Mouse (Mus musculus) megakaryocyte progenitor cell, adult 5-6 weeks (primary cell): Measurements from ENCODE around the gene Plekha6. TPM values are rescaled to one million over a fixed set of nuclear protein-coding genes. Genes with fewer than 3 reads are reported as not detected.

Experiments
- ATAC-seq: replicated peaks from 2 replicates; pipeline ENCODE4 v1.8.0; 2016; ENCODE audit warnings: mild to moderate bottlenecking, moderate TSS enrichment, inconsistent platforms; ENCODE audit not compliant: poor library complexity
- total RNA-seq, 2 experiments: library from RNA; stranded (forward) in 1 of 2; stranded (reverse) in 1 of 2; fragments of 157-497, 149-512 nt in 1 of 2; fragments of 200-1000 nt in 1 of 2; gene quantifications; 2 replicates each; pipeline versions ENCODE4 v1.2.3 to v1.2.4; 2015 to 2017

Plekha6 gene
- total RNA-seq, 2 experiments from 2014 or later, result 1.1 to 1.8 TPM

- peak; percentile 80 for ATAC-seq
Measured at GRCm38 (mm10) chr1:133181072-133182015, 17.3 kb downstream of the Plekha6 start.

GRCm38 (mm10) chr1:133182016-133182705, 18.2 kb downstream of the Plekha6 start:
- peak; percentile 45 for ATAC-seq

GRCm38 (mm10) chr1:133182706-133183095, 18.7 kb downstream of the Plekha6 start:
- ATAC-seq, result peak; percentile 24; the same call in 1 of the 2 replicates

GRCm38 (mm10) chr1:133183141-133183925, 19.3 kb downstream of the Plekha6 start:
- no peak for ATAC-seq

- no peak for ATAC-seq
Measured at GRCm38 (mm10) chr1:133187948-133188680, 24.1 kb downstream of the Plekha6 start.

- ATAC-seq, result no peak
Measured at GRCm38 (mm10) chr1:133188719-133189118, 24.7 kb downstream of the Plekha6 start.

GRCm38 (mm10) chr1:133189471-133189870, 25.5 kb downstream of the Plekha6 start:
- ATAC-seq, result no peak

- peak; percentile 97 for ATAC-seq
Measured at GRCm38 (mm10) chr1:133190550-133190949, 26.5 kb downstream of the Plekha6 start.

- ATAC-seq, result no peak
Measured at GRCm38 (mm10) chr1:133196181-133196580, 32.2 kb downstream of the Plekha6 start.

- no peak for ATAC-seq
Measured at GRCm38 (mm10) chr1:133197266-133197665, 33.3 kb downstream of the Plekha6 start.

- ATAC-seq, result no peak
Measured at GRCm38 (mm10) chr1:133199706-133200105, 35.7 kb downstream of the Plekha6 start.

GRCm38 (mm10) chr1:133201499-133201898, 37.5 kb downstream of the Plekha6 start:
- no peak for ATAC-seq

GRCm38 (mm10) chr1:133203701-133204100, 39.7 kb downstream of the Plekha6 start:
- ATAC-seq, result no peak

GRCm38 (mm10) chr1:133204341-133204849, 40.4 kb downstream of the Plekha6 start:
- 0 out of 2 replicates have a peak, but pooled peaks have one; percentile 14 for ATAC-seq

GRCm38 (mm10) chr1:133204985-133205384, 41.0 kb downstream of the Plekha6 start:
- no peak for ATAC-seq

- no peak for ATAC-seq
Measured at GRCm38 (mm10) chr1:133208086-133208815, 44.2 kb downstream of the Plekha6 start.

- no peak for ATAC-seq
Measured at GRCm38 (mm10) chr1:133209036-133209435, 45.0 kb downstream of the Plekha6 start.

- ATAC-seq, result no peak
Measured at GRCm38 (mm10) chr1:133209482-133209881, 45.5 kb downstream of the Plekha6 start.

GRCm38 (mm10) chr1:133209901-133210516, 46.0 kb downstream of the Plekha6 start:
- no peak for ATAC-seq
